Mouse (Mus musculus) forebrain, embryonic 13.5 days (tissue): ENCODE results near the gene Medag. TPM values are rescaled to one million over a fixed set of nuclear protein-coding genes. Genes with fewer than 3 reads are reported as not detected.

Experiments
- ATAC-seq: fragments of 200-750 bp; cut with Nextera tagmentation; 2 replicates; pipeline ENCODE4 v1.8.0; 2017
- H3K27ac ChIP-seq: fragments of 300-500 bp; sonication (generic); 2 replicates; pipeline ENCODE4 v1.5.1; 2015; ENCODE audit warnings: inconsistent platforms, mild to moderate bottlenecking, moderate library complexity
- H3K27me3 ChIP-seq: fragments of 300-500 bp; sonication (generic); 2 replicates; pipeline ENCODE4 v1.6.1; 2015; ENCODE audit warnings: mild to moderate bottlenecking, inconsistent platforms
- H3K36me3 ChIP-seq: fragments of 300-500 bp; sonication (generic); 2 replicates; pipeline ENCODE4 v1.6.1; 2015; ENCODE audit warnings: mild to moderate bottlenecking, inconsistent platforms; ENCODE audit not compliant: poor library complexity, severe bottlenecking
- H3K4me1 ChIP-seq: fragments of 300-500 bp; sonication (generic); 2 replicates; pipeline ENCODE4 v1.6.1; 2015; ENCODE audit warnings: inconsistent platforms
- H3K4me2 ChIP-seq: fragments of 300-500 bp; sonication (generic); 2 replicates; pipeline ENCODE4 v1.6.1; 2015; ENCODE audit warnings: inconsistent platforms, mild to moderate bottlenecking, moderate library complexity
- H3K4me3 ChIP-seq: fragments of 300-500 bp; sonication (generic); 2 replicates; pipeline ENCODE4 v1.5.1; 2015; ENCODE audit warnings: mild to moderate bottlenecking, inconsistent platforms
- H3K9ac ChIP-seq: fragments of 300-500 bp; sonication (generic); 2 replicates; pipeline ENCODE4 v1.6.1; 2015; ENCODE audit warnings: mild to moderate bottlenecking, inconsistent platforms
- H3K9me3 ChIP-seq: fragments of 300-500 bp; sonication (generic); replicated peaks from 2 replicates; pipeline ENCODE4 v1.6.1; 2016; ENCODE audit warnings: inconsistent platforms
- WGBS: fragments of 180-500 bp; shearing (Covaris S2); methylation state at CpG from one replicate; pipeline ENCODE4 v1.1.7; 2015; 5-methylcytosine and 5-hydroxymethylcytosine counted together
- polyA plus RNA-seq: library from polyadenylated mRNA; unstranded; fragments of >200 nt; fragmentation: Nextera tagmentation; extraction: Ambion mirVana; gene quantifications from 2 replicates; pipeline ENCODE4 v1.2.1, GENCODE M21; 2015

Medag gene
- polyA plus RNA-seq, 1 experiment from 2014 or later: 1.1 TPM

GRCm38 (mm10) chr5:149386294-149386850 is 25.2 kb upstream of the Medag start:
- Histone ChIP-seq H3K4me2 (no peak overlapping the region), H3K27ac (no peak overlapping the region), H3K27me3 (no peaks in the 10 kb centered on the region), H3K9ac (no peak overlapping the region), H3K4me1 (peaks cover 3% of the 10 kb centered on the region), H3K4me3 (no peak overlapping the region), H3K9me3 (no peaks in the 10 kb centered on the region), H3K36me3 (no peaks in the 10 kb centered on the region)
- no peak for ATAC-seq
- 89% methylated on average over 5 of the region's 5 CpGs for WGBS

GRCm38 (mm10) chr5:149388947-149389346 is 22.6 kb upstream of the Medag start:
- H3K27ac ChIP-seq: no peak overlapping the region
- 82% methylated on average over 5 of the region's 5 CpGs for WGBS
- H3K4me1 ChIP-seq: no peaks in the 10 kb centered on the region
- H3K36me3 ChIP-seq: no peaks in the 10 kb centered on the region
- no peaks in the 10 kb centered on the region for H3K9me3 ChIP-seq
- H3K9ac ChIP-seq: no peak overlapping the region
- no peaks in the 10 kb centered on the region for H3K27me3 ChIP-seq
- no peak for ATAC-seq
- H3K4me2 ChIP-seq: no peak overlapping the region
- no peak overlapping the region for H3K4me3 ChIP-seq

- Histone ChIP-seq H3K27ac (no peak overlapping the region), H3K9me3 (no peaks in the 10 kb centered on the region), H3K9ac (no peak overlapping the region), H3K4me2 (no peak overlapping the region), H3K4me1 (no peaks in the 10 kb centered on the region), H3K36me3 (no peaks in the 10 kb centered on the region), H3K27me3 (no peaks in the 10 kb centered on the region), H3K4me3 (no peak overlapping the region)
- no peak for ATAC-seq
- 68% methylated on average over 11 of the region's 11 CpGs for WGBS
These were observed 21.9 kb upstream of the Medag start for GRCm38 (mm10) chr5:149389548-149390211.

GRCm38 (mm10) chr5:149391574-149392375 is 19.8 kb upstream of the Medag start:
- Histone ChIP-seq H3K4me3 (no peak overlapping the region), H3K27me3 (no peaks in the 10 kb centered on the region), H3K9ac (no peak overlapping the region), H3K4me2 (no peak overlapping the region), H3K36me3 (no peaks in the 10 kb centered on the region), H3K9me3 (no peaks in the 10 kb centered on the region), H3K4me1 (no peaks in the 10 kb centered on the region), H3K27ac (no peak overlapping the region)
- WGBS: 75% methylated on average over 18 of the region's 18 CpGs
- ATAC-seq: no peak

GRCm38 (mm10) chr5:149392420-149392988 is 19.0 kb upstream of the Medag start:
- Histone ChIP-seq H3K27me3 (no peaks in the 10 kb centered on the region), H3K9ac (no peak overlapping the region), H3K9me3 (no peaks in the 10 kb centered on the region), H3K36me3 (no peaks in the 10 kb centered on the region), H3K4me2 (no peak overlapping the region), H3K27ac (no peak overlapping the region), H3K4me3 (no peak overlapping the region), H3K4me1 (no peaks in the 10 kb centered on the region)
- 83% methylated on average over 6 of the region's 6 CpGs for WGBS
- ATAC-seq: no peak

GRCm38 (mm10) chr5:149401446-149401975 is 10.0 kb upstream of the Medag start:
- 86% methylated on average over 7 of the region's 7 CpGs for WGBS
- ATAC-seq: no peak
- H3K9ac ChIP-seq: no peak overlapping the region

GRCm38 (mm10) chr5:149402029-149402428 is 9.5 kb upstream of the Medag start:
- H3K9me3 ChIP-seq: no peaks in the 10 kb centered on the region; the same call in none of the 2 replicates
- no peak overlapping the region for H3K4me3 ChIP-seq
- H3K9ac ChIP-seq: no peak overlapping the region
- no peak overlapping the region for H3K4me2 ChIP-seq
- WGBS: 94% methylated on average over 10 of the region's 10 CpGs
- H3K36me3 ChIP-seq: 0 out of 2 replicates have a peak, but pooled peaks cover 2% of the 10 kb centered on the region
- H3K27me3 ChIP-seq: no peaks in the 10 kb centered on the region
- no peaks in the 10 kb centered on the region for H3K4me1 ChIP-seq
- ATAC-seq: no peak
- H3K27ac ChIP-seq: no peak overlapping the region

More at GRCm38 (mm10) chr5:149401446-149401975, 10.0 kb upstream of the Medag start:
- H3K36me3 ChIP-seq: 0 out of 2 replicates have a peak, but pooled peaks cover 2% of the 10 kb centered on the region
- H3K4me1 ChIP-seq: no peaks in the 10 kb centered on the region
- H3K4me3 ChIP-seq: no peak overlapping the region
- H3K27ac ChIP-seq: no peak overlapping the region
- no peaks in the 10 kb centered on the region; the same call in none of the 2 replicates for H3K9me3 ChIP-seq
- H3K27me3 ChIP-seq: no peaks in the 10 kb centered on the region
- no peak overlapping the region for H3K4me2 ChIP-seq

- Histone ChIP-seq H3K9me3 (no peaks in the 10 kb centered on the region; the same call in none of the 2 replicates), H3K27me3 (no peaks in the 10 kb centered on the region), H3K9ac (no peak overlapping the region), H3K27ac (no peak overlapping the region), H3K36me3 (0 out of 2 replicates have a peak, but pooled peaks cover 2% of the 10 kb centered on the region), H3K4me3 (no peak overlapping the region), H3K4me1 (no peaks in the 10 kb centered on the region), H3K4me2 (no peak overlapping the region)
- peak; percentile 10; the same call in 1 of the 2 replicates for ATAC-seq
- WGBS: 82% methylated on average over 5 of the region's 5 CpGs
These were observed 8.2 kb upstream of the Medag start for GRCm38 (mm10) chr5:149403386-149403785.

- Histone ChIP-seq H3K9ac (no peak overlapping the region), H3K36me3 (0 out of 2 replicates have a peak, but pooled peaks cover 2% of the 10 kb centered on the region), H3K4me3 (no peak overlapping the region), H3K27ac (no peak overlapping the region), H3K27me3 (no peaks in the 10 kb centered on the region), H3K9me3 (no peaks in the 10 kb centered on the region; the same call in none of the 2 replicates), H3K4me1 (no peaks in the 10 kb centered on the region), H3K4me2 (no peak overlapping the region)
- WGBS: 81% methylated on average over 5 of the region's 5 CpGs
- no peak for ATAC-seq
These were observed 6.8 kb upstream of the Medag start for GRCm38 (mm10) chr5:149404710-149405109.

- 78% methylated on average over 8 of the region's 8 CpGs for WGBS
- H3K27ac ChIP-seq: no peak overlapping the region
- no peak overlapping the region for H3K4me2 ChIP-seq
- no peak overlapping the region for H3K4me3 ChIP-seq
- 0 out of 2 replicates have a peak, but pooled peaks cover 2% of the 10 kb centered on the region for H3K36me3 ChIP-seq
- H3K27me3 ChIP-seq: 0 out of 2 replicates have a peak, but pooled peaks cover under 1% of the 10 kb centered on the region
- H3K9me3 ChIP-seq: no peaks in the 10 kb centered on the region; the same call in none of the 2 replicates
- ATAC-seq: peak; percentile 65; the same call in 1 of the 2 replicates
- H3K9ac ChIP-seq: no peak overlapping the region
- H3K4me1 ChIP-seq: peaks cover 12% of the 10 kb centered on the region
These were observed 4.7 kb upstream of the Medag start for GRCm38 (mm10) chr5:149406791-149407276.

GRCm38 (mm10) chr5:149409502-149409901 is 2.0 kb upstream of the Medag start:
- no peak overlapping the region for H3K4me3 ChIP-seq
- peaks cover 18% of the 10 kb centered on the region for H3K4me1 ChIP-seq
- no peak overlapping the region for H3K27ac ChIP-seq
- no peak for ATAC-seq
- H3K4me2 ChIP-seq: no peak overlapping the region
- no peak overlapping the region for H3K9ac ChIP-seq
- no peaks in the 10 kb centered on the region; the same call in none of the 2 replicates for H3K9me3 ChIP-seq
- peaks cover 11% of the 10 kb centered on the region; the same call in 1 of the 2 replicates for H3K27me3 ChIP-seq
- WGBS: 89% methylated on average over 3 of the region's 3 CpGs
- 0 out of 2 replicates have a peak, but pooled peaks cover 2% of the 10 kb centered on the region for H3K36me3 ChIP-seq
